Mouse (Mus musculus) embryonic facial prominence, embryonic 13.5 days (tissue): ENCODE data around the gene Cbfa2t3. TPM values are rescaled to one million over a fixed set of nuclear protein-coding genes. Genes with fewer than 3 reads are reported as not detected.

Experiments used
- ATAC-seq: fragments of 200-750 bp; cut with Nextera tagmentation; 2 replicates; pipeline ENCODE4 v1.8.0; 2017; ENCODE audit warnings: low read depth; ENCODE audit not compliant: insufficient number of reproducible peaks, insufficient read depth, low FRiP score, low TSS enrichment
- H3K27ac ChIP-seq: fragments of 300-500 bp; sonication (generic); 2 replicates; pipeline ENCODE4 v1.5.1; 2015; ENCODE audit warnings: moderate library complexity, mild to moderate bottlenecking, inconsistent platforms
- H3K27me3 ChIP-seq: fragments of 300-500 bp; sonication (generic); 2 replicates; pipeline ENCODE4 v1.6.1; 2015; ENCODE audit warnings: mild to moderate bottlenecking, inconsistent platforms
- H3K36me3 ChIP-seq: fragments of 300-500 bp; sonication (generic); 2 replicates; pipeline ENCODE4 v1.6.1; 2015; ENCODE audit warnings: mild to moderate bottlenecking, inconsistent platforms
- H3K4me1 ChIP-seq: fragments of 300-500 bp; sonication (generic); 2 replicates; pipeline ENCODE4 v1.6.1; 2015; ENCODE audit warnings: inconsistent platforms
- H3K4me2 ChIP-seq: fragments of 300-500 bp; sonication (generic); 2 replicates; pipeline ENCODE4 v1.6.1; 2015; ENCODE audit warnings: moderate library complexity, mild to moderate bottlenecking, inconsistent platforms
- H3K4me3 ChIP-seq: fragments of 300-500 bp; sonication (generic); 2 replicates; pipeline ENCODE4 v1.5.1; 2015; ENCODE audit warnings: mild to moderate bottlenecking, inconsistent platforms
- H3K9ac ChIP-seq: fragments of 300-500 bp; sonication (generic); 2 replicates; pipeline ENCODE4 v1.6.1; 2015; ENCODE audit warnings: mild to moderate bottlenecking, inconsistent platforms
- H3K9me3 ChIP-seq: fragments of 300-500 bp; sonication (generic); 2 replicates; pipeline ENCODE4 v1.6.1; 2016; ENCODE audit warnings: inconsistent platforms
- WGBS: fragments of 180-500 bp; shearing (Covaris S2); methylation state at CpG from one replicate; pipeline ENCODE4 v1.1.7; 2015; ENCODE audit warnings: mixed read lengths; 5-methylcytosine and 5-hydroxymethylcytosine counted together
- polyA plus RNA-seq: library from polyadenylated mRNA; unstranded; fragments of >200 nt; fragmentation: Nextera tagmentation; extraction: Ambion mirVana; gene quantifications from 2 replicates; pipeline ENCODE4 v1.2.1, GENCODE M21; 2015

Gene Cbfa2t3
- 4.6 TPM in 2 replicates for polyA plus RNA-seq

DNA sequence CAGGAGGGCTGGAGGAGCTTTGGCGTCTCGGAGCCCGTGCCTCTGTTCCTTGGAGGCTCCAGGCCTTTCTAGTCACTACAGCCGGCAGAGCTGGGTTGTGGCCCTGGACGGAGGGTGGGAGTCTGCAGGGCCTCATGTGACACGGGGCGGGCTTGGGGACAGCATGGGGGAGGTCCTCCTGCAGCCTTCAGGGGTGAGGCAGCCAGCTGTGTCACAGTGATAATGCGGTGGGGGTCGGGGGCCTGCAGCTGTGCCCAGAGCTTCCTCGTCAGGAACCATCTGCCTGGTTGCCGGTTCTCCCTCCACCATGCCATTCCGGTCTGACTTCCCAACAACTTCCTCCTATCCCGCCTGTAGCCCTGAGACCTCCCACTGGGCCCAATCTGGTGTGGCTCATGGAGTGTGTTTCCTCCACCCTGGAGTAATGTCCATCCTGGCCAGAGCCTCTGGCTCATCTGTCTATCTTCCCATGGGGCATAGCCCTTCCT, at the start of gene Cbfa2t3:
Gene Cbfa2t3, minus strand, starts transcription at position 105 of the 488 bp plus-strand sequence.
- peaks cover under 1% of the 10 kb centered on the region; the same call in 1 of the 2 replicates for H3K27me3 ChIP-seq
- H3K4me1 ChIP-seq = 0 out of 2 replicates have a peak, but pooled peaks cover 3% of the 10 kb centered on the region
- no peak within 1 kb of the TSS for H3K4me3 ChIP-seq
- ATAC-seq = no peak
- H3K4me2 ChIP-seq = peak within 1 kb of the TSS; percentile 9; the same call in 1 of the 2 replicates
- H3K9ac ChIP-seq = no peak within 1 kb of the TSS
- H3K9me3 ChIP-seq = no peaks in the 10 kb centered on the region
- H3K36me3 ChIP-seq = no peaks in the 10 kb centered on the region
- H3K27ac ChIP-seq = no peak within 1 kb of the TSS
- WGBS = 50% methylated on average over 13 of the region's 13 CpGs

DNA sequence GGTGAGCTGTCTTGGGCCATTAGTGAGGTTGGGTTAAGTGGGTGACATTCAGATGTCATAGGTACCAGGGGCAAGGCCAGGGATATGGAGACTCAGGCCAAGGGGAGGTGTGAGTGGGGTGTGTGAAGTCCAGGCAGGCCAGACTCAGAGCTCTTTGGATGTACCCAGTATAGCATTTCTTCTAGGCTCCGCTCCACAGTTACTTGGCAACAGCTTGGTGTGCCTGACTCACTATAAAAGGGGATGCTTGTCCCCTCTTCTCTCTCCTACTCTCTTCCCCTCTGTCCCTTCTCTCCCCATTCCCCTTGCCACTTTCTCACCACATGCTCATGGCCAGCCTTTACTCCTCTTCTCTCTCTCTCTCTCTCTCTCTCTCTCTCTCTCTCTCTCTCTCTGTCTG, 48.9 kb upstream of the Cbfa2t3 start:
- peaks cover 45% of the 10 kb centered on the region for H3K4me1 ChIP-seq
- H3K36me3 ChIP-seq = no peaks in the 10 kb centered on the region
- 94% methylated on average over 1 of the region's 1 CpGs for WGBS

DNA sequence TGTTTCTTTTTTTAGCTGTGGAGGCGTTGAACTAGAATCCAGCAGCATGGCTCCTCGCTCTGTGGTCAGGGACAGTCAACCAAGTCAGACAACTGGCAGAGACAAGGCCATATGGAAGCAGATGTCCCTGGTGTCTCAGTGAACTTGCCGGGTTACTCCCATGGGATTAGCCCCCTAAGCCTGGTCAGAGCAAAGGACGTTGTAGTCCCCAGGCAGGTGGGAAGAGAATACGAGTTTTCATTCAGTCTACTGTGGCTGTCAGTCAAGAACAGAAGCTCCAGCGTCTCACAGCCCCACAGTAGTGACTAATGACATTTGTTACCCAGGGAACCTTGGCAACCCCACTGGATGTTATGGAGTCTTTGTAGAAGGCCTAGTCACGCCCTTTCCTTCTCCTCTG, 47.5 kb upstream of the Cbfa2t3 start:
- Histone ChIP-seq H3K27ac (peak overlapping the region; percentile 62; the same call in 1 of the 2 replicates), H3K9ac (peak overlapping the region; percentile 28; the same call in 1 of the 2 replicates), H3K4me3 (no peak overlapping the region), H3K27me3 (peaks cover 64% of the 10 kb centered on the region), H3K4me1 (peaks cover 57% of the 10 kb centered on the region), H3K9me3 (no peaks in the 10 kb centered on the region), H3K36me3 (no peaks in the 10 kb centered on the region), H3K4me2 (peak overlapping the region; percentile 44; the same call in 1 of the 2 replicates)
- WGBS = 46% methylated on average over 7 of the region's 7 CpGs
- ATAC-seq = no peak

More for the DNA sequence above, 48.9 kb upstream of the Cbfa2t3 start:
- no peak overlapping the region for H3K27ac ChIP-seq
- no peak for ATAC-seq
- no peak overlapping the region for H3K4me2 ChIP-seq
- H3K9ac ChIP-seq = no peak overlapping the region
- no peak overlapping the region for H3K4me3 ChIP-seq
- H3K9me3 ChIP-seq = no peaks in the 10 kb centered on the region
- H3K27me3 ChIP-seq = peaks cover 68% of the 10 kb centered on the region

DNA sequence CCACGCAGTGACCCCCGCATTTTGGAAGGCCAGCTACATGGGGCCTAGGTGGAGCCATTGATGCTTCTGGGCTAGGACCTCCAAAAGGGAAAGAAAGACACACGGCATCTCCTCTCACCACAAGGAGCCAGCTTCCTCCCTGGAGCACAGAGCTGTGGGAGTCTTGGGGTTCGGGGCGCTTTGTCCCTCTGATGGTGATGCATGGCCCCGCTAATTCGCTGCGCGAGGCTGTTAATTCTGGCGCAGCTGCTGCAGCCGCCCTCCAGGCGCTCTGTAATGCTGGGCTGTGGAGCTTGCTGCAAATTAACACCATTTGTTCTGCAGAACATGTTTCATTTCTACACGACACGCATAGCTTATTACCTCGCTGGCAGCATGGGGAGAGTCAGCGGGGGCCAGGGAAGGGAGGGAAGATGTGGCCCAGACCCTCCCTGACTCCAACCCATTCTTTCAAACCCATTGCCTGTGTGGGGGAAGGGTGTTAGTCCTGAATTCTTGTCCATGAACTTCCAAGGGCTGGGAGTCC, 46.9 kb upstream of the Cbfa2t3 start:
- WGBS = 10% methylated on average over 16 of the region's 16 CpGs
- Histone ChIP-seq H3K4me1 (peaks cover 57% of the 10 kb centered on the region), H3K4me3 (peak overlapping the region; percentile 17; the same call in 1 of the 2 replicates), H3K9me3 (no peaks in the 10 kb centered on the region), H3K27me3 (peaks cover 68% of the 10 kb centered on the region), H3K27ac (peak overlapping the region; percentile 66), H3K4me2 (peak overlapping the region; percentile 44), H3K36me3 (no peaks in the 10 kb centered on the region), H3K9ac (peak overlapping the region; percentile 28; the same call in 1 of the 2 replicates)
- ATAC-seq = no peak; the same call in 1 of the 2 replicates

DNA sequence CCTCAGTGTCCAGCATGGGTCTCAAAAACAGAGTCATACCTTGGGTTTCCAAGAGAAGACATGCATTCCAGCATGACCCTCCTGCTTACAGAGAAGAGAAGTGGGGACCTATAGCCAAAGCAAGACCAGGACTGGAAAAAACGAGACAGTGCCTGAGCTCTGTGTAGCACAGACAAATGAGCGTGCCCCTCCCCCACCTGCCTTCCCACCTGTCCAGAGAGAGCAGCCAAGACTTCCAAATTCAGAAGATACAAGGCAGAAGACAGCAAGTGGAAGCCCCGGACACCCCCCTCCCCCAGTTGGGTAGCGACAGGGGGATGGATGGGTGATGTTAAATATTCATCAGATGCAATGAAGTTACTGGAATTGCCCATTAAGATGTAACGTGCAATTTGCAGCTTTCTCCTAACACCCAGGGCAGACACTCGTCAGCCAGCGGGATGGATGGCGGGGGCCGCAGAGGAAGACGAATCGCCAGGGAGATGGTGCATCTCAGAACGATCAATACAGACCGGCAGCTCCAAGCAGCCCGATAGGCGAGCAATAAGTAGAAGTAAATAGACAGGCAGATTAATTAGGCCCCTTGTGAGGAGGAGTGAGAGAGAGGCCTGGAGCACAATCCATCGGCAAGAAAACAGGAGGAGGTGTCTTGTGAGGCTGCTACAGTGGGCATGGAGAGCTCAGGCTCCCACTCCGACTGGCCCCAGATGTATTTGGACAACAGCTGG, 46.3 kb upstream of the Cbfa2t3 start:
- 0 out of 2 replicates have a peak overlapping the region, but pooled peaks have one; percentile 28 for H3K9ac ChIP-seq
- peak overlapping the region; percentile 17; the same call in 1 of the 2 replicates for H3K4me3 ChIP-seq
- H3K27ac ChIP-seq = peak overlapping the region; percentile 66
- peak overlapping the region; percentile 44 for H3K4me2 ChIP-seq
- WGBS = 32% methylated on average over 17 of the region's 17 CpGs
- ATAC-seq = no peak
- H3K9me3 ChIP-seq = no peaks in the 10 kb centered on the region
- H3K36me3 ChIP-seq = no peaks in the 10 kb centered on the region
- H3K27me3 ChIP-seq = peaks cover 74% of the 10 kb centered on the region
- peaks cover 59% of the 10 kb centered on the region for H3K4me1 ChIP-seq

DNA sequence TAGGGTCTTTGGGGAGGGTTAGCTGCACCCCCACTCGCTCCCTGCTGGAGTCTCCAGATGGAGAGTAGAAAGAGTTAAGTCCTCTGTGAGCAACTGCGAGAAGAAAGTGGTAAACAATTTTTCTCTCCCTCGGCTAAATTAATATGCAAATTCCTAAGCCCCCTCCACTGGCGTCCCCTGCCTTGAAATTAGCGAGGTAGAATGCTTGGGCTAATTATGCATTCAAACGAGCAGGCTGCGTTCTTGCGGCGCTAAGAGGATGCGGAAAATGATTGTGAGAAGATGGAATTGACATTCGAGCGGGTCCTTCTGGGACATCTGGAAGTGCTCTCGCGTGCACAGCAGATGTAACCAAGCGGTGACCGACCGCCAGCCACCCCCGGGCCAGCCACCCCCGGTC, 43.6 kb upstream of the Cbfa2t3 start:
- H3K9ac ChIP-seq = no peak overlapping the region
- no peak overlapping the region for H3K27ac ChIP-seq
- no peak overlapping the region for H3K4me3 ChIP-seq
- H3K27me3 ChIP-seq = peaks cover 85% of the 10 kb centered on the region
- H3K4me2 ChIP-seq = peak overlapping the region; percentile 7
- peaks cover 66% of the 10 kb centered on the region for H3K4me1 ChIP-seq
- H3K9me3 ChIP-seq = no peaks in the 10 kb centered on the region
- WGBS = 8% methylated on average over 19 of the region's 19 CpGs
- H3K36me3 ChIP-seq = no peaks in the 10 kb centered on the region
- no peak for ATAC-seq

DNA sequence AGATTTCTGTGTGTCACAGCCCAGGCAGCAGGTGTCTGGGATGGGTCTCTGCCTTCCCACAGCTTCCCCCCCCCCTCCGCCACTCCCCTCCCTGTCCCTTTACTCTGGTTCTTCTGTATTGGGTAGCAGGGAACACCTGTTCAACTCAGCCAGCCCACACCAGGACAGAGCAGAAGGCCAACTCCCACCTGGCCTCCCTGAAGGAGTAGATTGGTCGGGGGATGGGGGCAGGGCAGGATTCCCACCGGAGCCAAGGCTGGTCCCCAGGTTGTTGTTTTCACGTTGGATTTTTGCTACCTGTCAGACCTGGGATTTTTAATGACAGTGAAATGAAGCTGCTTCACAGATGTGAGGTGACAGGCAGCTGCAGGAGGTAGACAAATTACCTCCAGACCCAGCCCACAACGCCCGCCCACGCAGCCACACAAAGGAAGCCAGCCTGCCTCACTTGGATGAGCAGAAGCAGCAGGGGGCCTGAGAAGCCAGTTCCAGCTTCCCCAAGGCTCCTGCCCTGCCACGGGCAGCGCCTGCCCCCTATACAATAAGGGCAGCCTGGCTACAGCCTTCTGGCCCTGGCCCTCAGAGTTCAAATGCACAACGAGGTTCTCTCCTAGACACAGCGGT, 40.3 kb upstream of the Cbfa2t3 start:
- Histone ChIP-seq H3K27ac (no peak overlapping the region), H3K9ac (peak overlapping the region; percentile 17; the same call in 1 of the 2 replicates), H3K4me3 (no peak overlapping the region), H3K4me1 (peaks cover 41% of the 10 kb centered on the region), H3K36me3 (no peaks in the 10 kb centered on the region), H3K27me3 (peaks cover 59% of the 10 kb centered on the region), H3K9me3 (no peaks in the 10 kb centered on the region), H3K4me2 (no peak overlapping the region; the same call in 1 of the 2 replicates)
- ATAC-seq = no peak
- WGBS = 17% methylated on average over 11 of the region's 11 CpGs

DNA sequence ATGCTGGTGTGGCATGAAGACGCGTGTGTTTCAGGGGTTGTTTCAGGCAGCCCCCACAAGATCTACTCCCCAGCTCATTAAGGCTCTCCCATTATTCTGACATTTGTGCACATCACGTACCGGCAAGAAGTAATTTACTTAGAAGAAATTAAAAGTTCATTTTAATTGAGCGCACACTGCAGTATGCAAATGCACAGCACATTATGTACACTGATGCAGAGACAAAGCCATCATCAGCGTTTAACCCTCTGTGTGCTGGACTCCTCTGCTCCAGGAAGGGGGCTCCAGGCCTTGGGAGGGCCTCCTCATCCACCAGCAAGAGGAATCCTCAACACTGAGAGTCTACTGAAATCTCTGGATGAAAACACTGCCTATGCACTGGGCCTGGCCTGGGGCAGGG, 39.0 kb upstream of the Cbfa2t3 start:
- no peaks in the 10 kb centered on the region for H3K36me3 ChIP-seq
- H3K9me3 ChIP-seq = no peaks in the 10 kb centered on the region
- 83% methylated on average over 6 of the region's 6 CpGs for WGBS
- H3K4me1 ChIP-seq = peaks cover 40% of the 10 kb centered on the region
- peaks cover 47% of the 10 kb centered on the region for H3K27me3 ChIP-seq
- ATAC-seq = no peak
- no peak overlapping the region for H3K4me2 ChIP-seq
- H3K27ac ChIP-seq = no peak overlapping the region
- H3K4me3 ChIP-seq = no peak overlapping the region
- H3K9ac ChIP-seq = no peak overlapping the region

DNA sequence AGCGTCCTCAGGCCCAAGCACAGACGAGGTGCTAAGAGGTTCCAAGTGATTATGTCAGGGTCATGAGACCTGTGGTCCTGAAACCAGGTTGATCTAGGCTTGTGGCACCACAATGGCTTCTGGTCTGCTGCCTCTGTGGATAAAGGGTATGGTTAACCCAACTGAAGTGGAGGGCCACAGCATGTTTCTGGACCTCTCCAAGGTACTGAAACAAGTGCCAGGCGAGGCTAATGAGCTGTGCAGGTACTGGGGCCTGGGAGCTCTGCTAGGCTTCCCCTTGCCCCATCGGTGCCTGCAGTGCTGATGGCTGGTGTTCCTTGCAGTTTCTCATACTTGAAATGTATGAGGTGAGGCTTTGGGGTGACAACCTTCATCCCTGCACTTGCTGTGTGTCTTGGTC, 38.2 kb upstream of the Cbfa2t3 start:
- H3K4me2 ChIP-seq = no peak overlapping the region
- no peak overlapping the region for H3K9ac ChIP-seq
- H3K27me3 ChIP-seq = peaks cover 42% of the 10 kb centered on the region
- no peaks in the 10 kb centered on the region for H3K9me3 ChIP-seq
- no peak overlapping the region for H3K27ac ChIP-seq
- WGBS = 48% methylated on average over 4 of the region's 4 CpGs
- peaks cover 32% of the 10 kb centered on the region for H3K4me1 ChIP-seq
- H3K4me3 ChIP-seq = no peak overlapping the region
- no peak for ATAC-seq
- H3K36me3 ChIP-seq = no peaks in the 10 kb centered on the region

DNA sequence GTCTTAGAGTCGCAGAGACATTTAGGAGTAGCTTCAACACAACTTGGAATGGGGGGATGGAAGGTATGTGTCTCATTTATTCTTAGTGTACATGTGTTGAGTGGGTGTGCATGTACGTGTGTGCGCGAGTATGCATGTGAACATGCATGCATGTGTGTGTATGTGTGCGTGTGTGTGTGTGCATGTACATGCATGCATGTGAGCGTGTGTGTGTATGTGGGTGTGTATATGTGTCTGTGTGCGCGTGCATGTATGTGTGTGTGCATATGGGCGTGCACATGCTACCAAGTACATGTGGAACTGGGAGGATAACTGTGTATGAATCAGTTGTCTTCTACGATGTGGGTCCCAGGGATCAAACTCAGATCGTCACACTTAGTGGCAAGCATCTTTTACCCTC, 37.7 kb upstream of the Cbfa2t3 start:
- H3K4me3 ChIP-seq = no peak overlapping the region
- H3K4me2 ChIP-seq = no peak overlapping the region
- H3K27me3 ChIP-seq = peaks cover 39% of the 10 kb centered on the region
- H3K27ac ChIP-seq = no peak overlapping the region
- H3K9ac ChIP-seq = no peak overlapping the region
- H3K36me3 ChIP-seq = no peaks in the 10 kb centered on the region
- H3K4me1 ChIP-seq = peaks cover 28% of the 10 kb centered on the region
- no peaks in the 10 kb centered on the region for H3K9me3 ChIP-seq
- no peak for ATAC-seq
- 87% methylated on average over 11 of the region's 11 CpGs for WGBS

DNA sequence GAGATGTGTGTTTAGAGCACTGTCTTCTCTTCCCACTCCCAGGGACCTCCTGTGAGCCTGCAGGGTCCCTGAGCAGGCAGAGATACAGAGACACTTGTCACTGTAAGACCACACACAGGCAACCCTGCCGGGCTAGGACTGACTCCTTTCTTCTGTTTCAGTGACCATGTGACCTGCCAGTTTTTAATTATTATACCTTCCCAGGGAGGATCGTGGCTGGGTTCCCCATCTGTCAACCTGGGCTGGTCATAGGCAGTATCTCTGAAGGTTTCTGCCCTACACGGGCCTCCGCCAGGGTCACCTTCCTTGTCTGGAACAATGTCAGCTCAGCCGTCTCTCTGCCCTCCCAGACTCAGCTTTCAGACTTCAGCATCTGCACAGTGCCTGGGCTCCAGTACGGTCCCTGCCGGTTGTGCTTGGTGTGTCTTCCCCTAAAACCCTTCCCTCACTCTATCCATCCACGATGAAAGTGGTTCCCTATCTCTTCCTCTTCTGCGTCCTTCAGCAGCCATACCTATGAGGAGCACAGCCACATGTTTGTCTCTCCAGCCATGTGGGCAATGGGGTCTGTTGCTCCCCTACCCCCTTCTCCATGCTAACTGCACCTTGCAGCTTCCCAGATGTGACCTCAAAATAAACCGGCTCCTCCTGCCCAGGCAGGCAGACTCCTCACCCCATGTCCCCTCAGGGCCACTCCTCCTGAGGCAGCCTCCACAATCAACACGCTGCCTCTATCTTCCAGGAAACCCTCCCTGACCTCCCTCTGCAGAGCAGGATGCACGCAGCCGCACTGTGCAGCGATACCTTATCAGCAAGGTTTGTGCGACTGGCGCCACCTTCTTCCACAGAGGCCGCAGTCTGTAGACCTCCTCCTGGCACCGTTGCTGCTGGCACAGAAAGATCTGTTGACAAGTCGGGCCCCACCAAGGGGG, 36.9 kb upstream of the Cbfa2t3 start:
- Histone ChIP-seq H3K36me3 (no peaks in the 10 kb centered on the region), H3K4me2 (no peak overlapping the region), H3K27ac (no peak overlapping the region), H3K27me3 (peaks cover 30% of the 10 kb centered on the region), H3K9ac (no peak overlapping the region), H3K9me3 (no peaks in the 10 kb centered on the region), H3K4me3 (no peak overlapping the region), H3K4me1 (peaks cover 28% of the 10 kb centered on the region)
- WGBS = 61% methylated on average over 19 of the region's 19 CpGs
- ATAC-seq = no peak
